Mouse (Mus musculus) lung, adult 2 months (tissue): ENCODE results near the gene Mgat5.

Source experiments
- CTCF ChIP-seq: fragments of 200-500 bp; IDR thresholded peaks from 2 replicates; pipeline ENCODE4 v1.5.1; 2011; ENCODE audit warnings: mild to moderate bottlenecking, low read length, control low read depth; ENCODE audit not compliant: insufficient read depth
- POLR2A ChIP-seq: fragments of 200-500 bp; IDR thresholded peaks from 2 replicates; pipeline ENCODE4 v1.6.1; 2011; ENCODE audit warnings: low read depth, mild to moderate bottlenecking, control low read depth, low read length, borderline replicate concordance; ENCODE audit errors: extremely low read depth

- TF ChIP-seq POLR2A (no peak), CTCF (no peak)
Observed at GRCm38 (mm10) chr1:127464041-127464440, 259.2 kb downstream of the Mgat5 start.
